Mouse (Mus musculus): ENCODE results near the gene Syt9.

DNA sequence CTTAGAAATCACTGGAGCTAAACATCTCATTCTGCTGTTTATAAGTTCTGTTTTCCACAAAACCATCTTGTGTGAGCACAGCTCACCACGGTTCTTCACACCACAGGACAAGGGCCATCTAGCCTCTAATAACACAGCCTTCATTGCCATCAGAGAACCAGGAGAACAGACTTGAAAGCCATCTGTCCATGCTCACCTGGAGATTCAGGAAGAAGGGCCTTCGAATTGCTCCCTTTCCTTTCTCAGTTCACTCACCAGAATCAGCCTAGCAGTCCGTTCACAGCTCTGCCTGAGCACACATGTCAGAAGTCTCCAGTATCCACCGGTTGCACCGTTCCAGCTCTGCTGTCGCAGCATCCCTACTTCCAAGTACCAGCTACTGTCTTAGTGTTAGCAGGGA is 44.4 kb downstream of the Syt9 start:
- TF ChIP-seq CTCF (IDR thresholded peaks at IDR 0.05; ENCODE audit: extremely low read depth, insufficient read depth, insufficient read length, insufficient replicate concordance) (no peak), POLR2A (IDR thresholded peaks at IDR 0.05; ENCODE audit: low read depth, low read length) (no peak)

Measured in spleen, adult 2 months (tissue).